Mouse (Mus musculus): ENCODE measurements around the gene Accs.

- TF ChIP-seq POLR2A (IDR thresholded peaks at IDR 0.05; ENCODE audit: insufficient read depth, low read depth, low read length) (no peak), CTCF (IDR thresholded peaks at IDR 0.05; ENCODE audit: insufficient read depth, low read depth, low read length) (no peak)
These were observed 27.3 kb upstream of the Accs start for GRCm38 (mm10) chr2:93877005-93877404.
